In the genomic region with DNA sequence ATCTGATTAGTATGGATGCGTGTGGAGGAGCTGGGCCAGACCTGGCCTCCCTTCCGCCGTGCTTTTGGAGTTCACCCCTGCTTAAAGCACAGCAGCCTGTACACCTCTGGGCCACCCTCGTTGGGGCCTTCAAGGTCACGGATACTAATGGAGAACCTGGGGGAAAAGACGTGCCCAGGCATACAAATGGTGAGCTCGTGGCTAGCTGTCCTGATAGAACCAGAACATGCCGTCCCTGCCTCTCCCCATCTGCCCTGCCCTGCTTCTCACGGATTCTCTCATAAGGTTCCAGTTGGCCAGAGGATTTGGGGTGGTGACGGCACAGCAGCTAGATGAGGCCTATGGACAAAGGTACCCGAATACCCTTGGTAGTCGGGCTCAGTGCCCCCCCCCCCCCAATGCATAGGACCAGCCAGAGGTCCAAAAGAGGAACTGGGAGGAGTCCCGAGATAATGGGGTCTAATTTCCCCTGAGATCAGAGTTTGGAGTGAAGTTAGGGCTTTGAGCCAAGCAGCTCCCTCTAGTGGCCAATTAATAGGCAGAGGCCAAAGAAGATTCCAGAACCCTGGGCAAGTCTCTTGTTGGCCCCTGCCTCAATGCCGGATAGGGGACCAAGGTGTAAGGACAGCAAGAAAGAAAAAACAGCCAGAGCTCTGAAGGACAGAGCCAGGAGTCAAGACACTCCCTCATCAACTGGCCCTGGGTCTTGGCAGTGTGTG, we compare ENCODE assay signal across 9 mouse cellular contexts. TPM values are rescaled to one million over a fixed set of nuclear protein-coding genes. Genes with fewer than 3 reads are reported as not detected.
A peak's percentile ranks its signal among the peaks of the same experiment; 100 is the strongest.
DNase-seq lines count a peak whose midpoint lies in the region; ATAC-seq and TF ChIP-seq lines count a peak whose summit lies in the region.
"Had no signal": no experiment of that assay in that cellular context is flagged by ENCODE, and none has a peak within 500 bp of the region (broad histone marks: within the 10 kb centered on the region; RNA-seq: fewer than 3 reads in every experiment).

No protein-coding gene starts in this region.

- H3K4me3 ChIP-seq in heart, adult 2 months, result no peak overlapping the region
- H3K4me3 ChIP-seq in heart, embryonic 11.5 days (ENCODE audit: low read depth, low read length), result no peak overlapping the region
- no peak overlapping the region for H3K4me3 ChIP-seq in embryonic facial prominence, embryonic 15.5 days (replicated peaks)

- no peaks in the 10 kb centered on the region for H3K36me3 ChIP-seq in heart, adult 2 months (ENCODE audit: control insufficient read depth, insufficient read depth, low read length)
- no peaks in the 10 kb centered on the region for H3K36me3 ChIP-seq in heart, embryonic 11.5 days (ENCODE audit: control insufficient read depth, insufficient read depth, low read length)
- H3K36me3 ChIP-seq in embryonic facial prominence, embryonic 15.5 days, result no peaks in the 10 kb centered on the region

- WGBS in heart, adult 2 months, result 45% methylated on average over 14 of the region's 14 CpGs
- 63% methylated on average over 14 of the region's 14 CpGs for WGBS in heart, embryonic 11.5 days (ENCODE audit: insufficient replicate concordance)
- 66% methylated on average over 14 of the region's 14 CpGs for WGBS in embryonic facial prominence, embryonic 15.5 days

- H3K9me3 ChIP-seq in heart, embryonic 11.5 days (replicated peaks; ENCODE audit: control insufficient read depth, low read length), result no peaks in the 10 kb centered on the region
- H3K9me3 ChIP-seq in embryonic facial prominence, embryonic 15.5 days (replicated peaks), result no peaks in the 10 kb centered on the region

- intact Hi-C loops in heart, adult 2 months (cut with DNase I), result no loop called here

- no peak for TF ChIP-seq EP300 in heart, adult 2 months (IDR thresholded peaks at IDR 0.05; ENCODE audit: insufficient read depth, low read depth, low read length)

- H3K27me3 ChIP-seq in heart, adult 2 months (ENCODE audit: control insufficient read depth, insufficient read depth, low read length), result no peaks in the 10 kb centered on the region
- H3K27me3 ChIP-seq in heart, embryonic 11.5 days (ENCODE audit: control insufficient read depth, insufficient read depth, low read length), result no peaks in the 10 kb centered on the region
- H3K27me3 ChIP-seq in embryonic facial prominence, embryonic 15.5 days, result no peaks in the 10 kb centered on the region

- H3K4me2 ChIP-seq in heart, embryonic 11.5 days, result no peak overlapping the region
- H3K4me2 ChIP-seq in embryonic facial prominence, embryonic 15.5 days (replicated peaks), result no peak overlapping the region

- peak; percentile 45 to 61 for DNase-seq in heart, adult 2 months
- DNase-seq in urinary bladder, postnatal 14 days (ENCODE audit: low spot score), result peak; percentile 44
- no peak for DNase-seq in urinary bladder, postnatal 36 days (ENCODE audit: low spot score in 2 of 2)
- DNase-seq in lung, postnatal 25 days (ENCODE audit: low spot score), result peak; percentile 49
- DNase-seq in cerebellum, adult 11-12 months, result no peak

- H3K9ac ChIP-seq in heart, adult 2 months (ENCODE audit: low read depth, low read length), result no peak overlapping the region
- no peak overlapping the region for H3K9ac ChIP-seq in heart, embryonic 11.5 days (ENCODE audit: low read depth, low read length)
- no peak overlapping the region for H3K9ac ChIP-seq in embryonic facial prominence, embryonic 15.5 days

- H3K27ac ChIP-seq in heart, adult 2 months, result 0 out of 2 replicates have a peak overlapping the region, but pooled peaks have one; percentile 23
- H3K27ac ChIP-seq in heart, embryonic 11.5 days (ENCODE audit: low read depth, low read length), result no peak overlapping the region
- 0 out of 2 replicates have a peak overlapping the region, but pooled peaks have one; percentile 11 for H3K27ac ChIP-seq in embryonic facial prominence, embryonic 15.5 days (replicated peaks)

- no peak for ATAC-seq in heart, embryonic 11.5 days (replicated peaks; ENCODE audit: insufficient number of reproducible peaks, low FRiP score, low TSS enrichment)
- ATAC-seq in embryonic facial prominence, embryonic 15.5 days (ENCODE audit: insufficient number of reproducible peaks, low FRiP score, low TSS enrichment, low read depth), result no peak
- ATAC-seq in inflammation-experienced regulatory T-cells, adult 6 months, result no peak

- peak; percentile 78 for TF ChIP-seq CTCF in heart, adult 2 months (IDR thresholded peaks at IDR 0.05)

- peaks cover 6% of the 10 kb centered on the region for H3K4me1 ChIP-seq in heart, adult 2 months (ENCODE audit: control insufficient read depth, insufficient read depth, low read length)
- H3K4me1 ChIP-seq in heart, embryonic 11.5 days (ENCODE audit: control insufficient read depth, insufficient read depth, low read length), result no peaks in the 10 kb centered on the region; the same call in 1 of the 2 replicates
- 0 out of 2 replicates have a peak, but pooled peaks cover 2% of the 10 kb centered on the region for H3K4me1 ChIP-seq in embryonic facial prominence, embryonic 15.5 days

- H3K79me2 ChIP-seq in heart, adult 2 months (replicated peaks; ENCODE audit: control insufficient read depth, insufficient read depth, low read length), result no peaks in the 10 kb centered on the region

- TF ChIP-seq POLR2A in heart, adult 2 months (IDR thresholded peaks at IDR 0.05; ENCODE audit: insufficient read depth, low read depth, low read length), result no peak

RNA-seq across cellular contexts. Expression of gene Etnk2, which starts 17.1 kb away (rescaled TPM):
- total RNA-seq in heart, adult 2 months (2021), result under 1 TPM; 0.29 to 0.93 TPM
- 0.70 and 0.84 TPM in 2 replicates for polyA plus RNA-seq in heart, adult 2 months (2012; rRNA removed)
- 1.5 TPM in 2 replicates for polyA plus RNA-seq in heart, embryonic 11.5 days (2014; fragmentation: Nextera tagmentation; extraction: Ambion mirVana)
- polyA plus RNA-seq in embryonic facial prominence, embryonic 15.5 days (2015; fragmentation: Nextera tagmentation; extraction: Ambion mirVana), result 6.2 and 6.5 TPM in 2 replicates
- not detected for polyA plus RNA-seq in inflammation-experienced regulatory T-cells, adult 6 months (2017; shearing (Covaris generic))

RNA-seq across cellular contexts. Expression of gene Ren1, which starts 30.2 kb away (rescaled TPM):
- under 1 TPM in 1 of 2 experiments, not detected in 1; 0.14 TPM for total RNA-seq in heart, adult 2 months (2021)
- 0.23 and 0.41 TPM in 2 replicates for polyA plus RNA-seq in heart, adult 2 months (2012; rRNA removed)
- polyA plus RNA-seq in heart, embryonic 11.5 days (2014; fragmentation: Nextera tagmentation; extraction: Ambion mirVana), result not detected in 2 replicates
- 0.16 and 0.24 TPM in 2 replicates for polyA plus RNA-seq in embryonic facial prominence, embryonic 15.5 days (2015; fragmentation: Nextera tagmentation; extraction: Ambion mirVana)
- polyA plus RNA-seq in inflammation-experienced regulatory T-cells, adult 6 months (2017; shearing (Covaris generic)), result not detected

RNA-seq across cellular contexts. Expression of gene Sox13, which starts 43.7 kb away (rescaled TPM):
- total RNA-seq in heart, adult 2 months (2021), result 10 to 100 TPM; 15.3 to 16.2 TPM
- 24.7 and 28.5 TPM in 2 replicates for polyA plus RNA-seq in heart, adult 2 months (2012; rRNA removed)
- polyA plus RNA-seq in heart, embryonic 11.5 days (2014; fragmentation: Nextera tagmentation; extraction: Ambion mirVana), result 3.3 and 3.7 TPM in 2 replicates
- 5.8 and 6.1 TPM in 2 replicates for polyA plus RNA-seq in embryonic facial prominence, embryonic 15.5 days (2015; fragmentation: Nextera tagmentation; extraction: Ambion mirVana)
- polyA plus RNA-seq in inflammation-experienced regulatory T-cells, adult 6 months (2017; shearing (Covaris generic)), result not detected

RNA-seq across cellular contexts. Expression of gene Kiss1, which starts 58.8 kb away (rescaled TPM):
- total RNA-seq in heart, adult 2 months (2021), result not detected
- not detected in 2 replicates for polyA plus RNA-seq in heart, adult 2 months (2012; rRNA removed)
- not detected in 2 replicates for polyA plus RNA-seq in heart, embryonic 11.5 days (2014; fragmentation: Nextera tagmentation; extraction: Ambion mirVana)
- 0.49 TPM in 1 of 2 replicates, not detected in the other for polyA plus RNA-seq in embryonic facial prominence, embryonic 15.5 days (2015; fragmentation: Nextera tagmentation; extraction: Ambion mirVana)
- not detected for polyA plus RNA-seq in inflammation-experienced regulatory T-cells, adult 6 months (2017; shearing (Covaris generic))
- polyA plus RNA-seq: liver, embryonic 16.5 days had no signal

Comparison
In these comparisons a context has a peak if more than half of its experiments do, and no peak if none do; other contexts are left out.
1. DNase-seq: peak in heart, adult 2 months (2 of 2), urinary bladder, postnatal 14 days (single experiment) and lung, postnatal 25 days (single experiment); none in urinary bladder, postnatal 36 days (0 of 2) and cerebellum, adult 11-12 months (single experiment).